Mouse (Mus musculus) v-Abl transformed pro-B cells (cell line): Measurements from ENCODE around the gene Atp5d.

Experiments used
- in situ Hi-C, 2 experiments: fragments of 400-800 bp; cut with MboI; formaldehyde crosslinking; loops; one replicate each; pipeline ENCODE4 v1.15.1; 2025; ENCODE audit not compliant: unreplicated experiment in 2 of 2

The Atp5d gene

DNA sequence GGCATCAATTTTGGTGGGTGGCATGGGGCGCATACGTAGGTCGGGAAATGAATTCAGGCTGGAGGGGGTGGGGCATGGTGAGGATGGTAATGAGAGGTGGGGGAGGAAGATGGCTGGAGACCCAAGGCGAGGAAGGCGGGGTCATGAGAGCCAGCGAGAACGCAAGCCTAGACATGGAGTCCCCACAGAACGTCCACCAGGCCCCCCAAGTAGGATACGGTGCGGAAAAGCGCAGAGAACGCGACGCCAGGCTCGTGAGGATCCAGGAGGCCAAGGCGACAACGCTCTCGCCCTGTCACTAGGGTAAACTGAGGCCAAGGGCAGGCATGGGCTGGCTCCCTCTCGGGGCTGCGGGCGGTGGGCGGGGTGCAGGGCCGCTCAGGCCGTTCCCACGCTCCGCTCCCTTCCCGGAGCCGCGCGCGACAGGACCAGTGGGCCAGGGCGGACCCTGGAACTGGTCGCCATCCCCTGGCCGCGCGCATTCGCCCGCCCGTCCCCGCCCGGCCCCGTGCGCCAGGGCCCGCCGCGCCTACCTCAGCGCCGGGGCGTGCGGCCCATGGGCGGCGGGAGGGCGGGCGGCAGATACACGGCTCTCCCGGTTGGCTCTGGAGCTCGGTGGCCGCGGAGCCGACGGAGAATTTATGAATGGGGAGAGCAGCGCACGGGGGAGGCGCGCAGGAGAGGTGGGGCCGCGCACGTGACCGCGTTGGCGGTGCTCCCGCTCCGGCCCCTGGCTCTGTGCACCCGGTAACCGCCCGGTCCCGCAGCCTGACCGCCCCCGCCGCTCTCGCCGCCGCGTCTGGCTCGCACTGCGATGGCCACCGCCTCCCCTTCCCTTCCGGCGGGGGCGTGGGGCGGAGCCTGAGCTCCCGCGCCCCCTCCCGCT lies at the start of gene Atp5d:
Gene Atp5d (plus strand): TSS at position 80 of the 886 bp plus-strand sequence.
- in situ Hi-C loops, result no loop called here

DNA sequence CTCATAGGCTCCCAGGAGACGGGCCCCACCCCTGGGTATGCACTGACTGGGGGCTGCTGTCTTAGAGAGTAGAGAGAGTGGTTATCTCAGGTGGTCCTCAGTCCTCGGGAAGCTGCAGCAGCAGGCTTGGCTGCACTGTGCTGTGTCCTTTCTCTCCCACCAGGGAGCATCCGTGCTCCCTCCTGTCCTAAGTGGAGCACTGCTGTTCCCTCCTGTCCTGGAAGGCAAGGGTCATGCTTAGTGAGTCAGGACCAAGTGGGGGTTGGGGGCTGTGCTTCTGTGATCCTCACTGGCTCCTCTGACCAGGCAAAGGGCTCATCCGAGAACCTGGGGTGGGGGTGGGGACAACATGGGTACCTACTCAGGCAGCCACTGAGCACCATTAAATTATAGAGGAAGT lies 49.3 kb upstream of the Atp5d start:
- in situ Hi-C loops, result no loop called here

DNA sequence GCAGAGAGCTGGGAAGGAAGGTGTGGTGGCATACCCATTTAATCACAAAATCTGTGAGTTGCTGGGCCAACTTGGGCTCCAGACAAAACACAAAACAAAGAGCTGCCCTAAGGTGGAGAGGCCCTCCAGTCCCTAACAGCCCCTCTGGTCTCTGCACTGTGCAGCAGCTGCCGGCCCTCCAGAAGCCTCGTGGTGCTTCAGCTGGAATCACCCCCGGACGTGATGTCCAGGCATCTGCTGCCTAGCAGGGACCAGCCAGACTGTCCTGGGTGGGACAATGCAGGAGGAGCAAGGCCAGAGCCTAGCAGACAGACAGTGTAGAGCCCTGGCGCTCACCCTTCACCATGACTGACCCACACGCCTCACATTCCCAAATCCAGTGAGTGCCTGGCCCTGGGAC lies 46.9 kb upstream of the Atp5d start:
- in situ Hi-C loops, result no loop called here

DNA sequence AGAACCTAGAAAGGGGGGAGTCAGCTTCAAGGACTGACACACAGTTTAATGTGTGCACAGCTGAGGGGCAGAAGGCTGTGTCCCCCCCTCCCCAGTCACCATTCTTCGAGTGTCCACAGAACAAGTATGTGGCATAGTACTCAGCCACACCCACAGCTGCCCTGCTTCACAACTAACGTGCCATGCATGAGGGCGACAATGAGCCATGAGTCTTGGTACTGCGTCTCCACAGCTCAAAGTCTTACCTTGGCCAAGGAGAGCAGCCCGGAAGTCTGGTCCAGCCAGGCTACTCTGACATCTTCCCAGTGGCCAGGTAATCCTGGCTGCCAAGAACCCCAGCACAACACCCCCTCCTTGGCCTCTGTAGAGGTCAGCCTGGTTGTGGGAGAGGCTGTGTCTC lies 45.7 kb upstream of the Atp5d start:
- in situ Hi-C loops, result no loop called here

DNA sequence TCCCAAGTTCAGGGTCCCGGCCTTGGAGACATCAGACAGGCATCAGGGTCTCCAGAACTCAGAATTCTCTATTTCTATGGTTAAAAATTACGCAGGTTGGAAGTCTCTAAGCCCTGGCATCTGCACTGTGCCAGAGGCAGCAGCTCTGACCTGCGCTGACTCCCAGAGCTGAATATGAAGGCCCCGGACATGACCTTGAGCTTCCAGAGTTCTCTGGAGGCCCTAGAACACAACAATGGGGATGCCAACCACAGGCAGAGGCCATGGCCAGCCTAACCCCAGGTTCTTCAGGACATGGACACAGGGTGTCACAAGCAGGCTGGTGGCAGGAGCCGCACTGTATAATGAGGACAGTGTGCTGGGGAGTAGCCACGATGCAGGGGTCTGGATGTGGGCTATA lies 44.3 kb upstream of the Atp5d start:
- in situ Hi-C loops, result no loop called here

DNA sequence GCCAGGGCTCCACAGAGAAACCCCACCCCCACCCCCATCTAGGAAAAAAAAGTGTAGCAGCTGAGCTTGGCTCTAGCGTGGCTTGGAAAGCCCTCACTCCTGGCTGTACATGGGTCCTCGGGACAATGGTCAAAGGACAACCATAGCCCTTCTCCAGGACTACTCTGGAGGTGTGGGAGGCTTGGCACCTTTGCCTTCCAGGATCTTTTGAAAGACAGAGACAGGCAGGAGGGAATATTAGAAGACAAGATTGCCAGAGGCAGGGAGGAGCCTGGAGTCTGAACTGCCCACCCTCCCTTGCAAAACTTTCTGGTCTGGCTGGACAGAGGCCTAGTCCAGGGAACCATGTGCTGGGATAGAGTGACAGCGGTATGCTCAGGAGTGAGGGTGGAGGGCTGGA lies 43.7 kb upstream of the Atp5d start:
- in situ Hi-C loops, result no loop called here

DNA sequence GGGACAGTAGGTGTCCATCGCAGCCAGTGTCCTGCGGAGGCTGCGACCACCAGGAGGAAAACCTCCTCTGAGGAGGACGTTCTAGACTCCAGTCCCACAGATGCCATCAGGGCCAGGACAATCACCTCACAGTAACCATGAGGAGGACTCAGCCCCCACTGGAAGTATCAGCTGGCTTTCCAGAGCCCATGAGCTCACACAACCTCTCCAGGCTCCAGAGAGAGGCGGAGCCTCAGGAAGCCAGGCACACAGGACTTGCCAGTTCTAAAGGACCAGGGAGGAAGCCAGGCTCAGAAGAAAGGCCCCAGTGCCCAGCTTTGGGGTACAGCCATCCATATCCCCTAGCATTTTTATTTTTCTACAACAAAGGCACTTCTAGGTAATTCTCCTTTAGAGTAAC lies 42.9 kb upstream of the Atp5d start:
- in situ Hi-C loops, result no loop called here

DNA sequence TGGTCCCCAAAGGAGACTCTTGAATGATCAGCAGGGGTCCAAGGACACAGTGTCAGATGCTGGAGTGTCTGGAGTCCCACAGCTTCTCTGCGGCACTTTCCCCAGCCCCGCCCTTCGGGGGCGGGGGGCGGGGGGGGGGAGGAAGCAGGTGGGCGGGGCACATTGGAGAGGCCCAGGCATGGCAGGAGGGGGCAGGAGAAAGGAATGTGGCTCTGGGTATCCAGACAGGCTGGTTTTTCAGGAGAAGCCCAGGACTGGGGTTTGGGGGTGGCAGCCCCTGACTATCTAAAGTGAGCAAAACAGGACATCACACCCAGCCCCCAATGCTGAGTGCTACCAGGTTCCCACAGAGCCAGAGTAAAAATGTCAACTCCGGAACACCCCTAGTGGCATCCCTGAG lies 41.2 kb upstream of the Atp5d start:
- in situ Hi-C loops, result no loop called here

DNA sequence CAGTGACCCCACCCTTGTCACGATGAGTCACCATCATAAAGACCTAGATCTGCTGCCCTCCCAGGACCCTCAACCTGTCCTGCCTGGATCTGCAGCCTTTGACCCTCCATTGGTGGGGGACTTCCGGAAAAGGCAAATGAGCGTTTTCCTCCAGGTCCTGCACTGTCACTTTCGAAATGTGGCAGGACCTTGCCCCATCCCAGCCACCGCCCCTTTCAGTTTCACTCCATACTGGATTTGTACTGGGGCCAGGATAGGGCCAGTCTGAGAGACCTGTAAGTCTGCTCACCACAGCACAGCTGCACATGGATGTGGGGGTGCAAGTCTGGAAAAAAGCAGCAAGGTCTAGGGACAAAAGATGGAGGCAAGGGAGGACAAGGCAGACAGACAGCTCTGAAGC lies 39.8 kb upstream of the Atp5d start:
- in situ Hi-C loops, result no loop called here

DNA sequence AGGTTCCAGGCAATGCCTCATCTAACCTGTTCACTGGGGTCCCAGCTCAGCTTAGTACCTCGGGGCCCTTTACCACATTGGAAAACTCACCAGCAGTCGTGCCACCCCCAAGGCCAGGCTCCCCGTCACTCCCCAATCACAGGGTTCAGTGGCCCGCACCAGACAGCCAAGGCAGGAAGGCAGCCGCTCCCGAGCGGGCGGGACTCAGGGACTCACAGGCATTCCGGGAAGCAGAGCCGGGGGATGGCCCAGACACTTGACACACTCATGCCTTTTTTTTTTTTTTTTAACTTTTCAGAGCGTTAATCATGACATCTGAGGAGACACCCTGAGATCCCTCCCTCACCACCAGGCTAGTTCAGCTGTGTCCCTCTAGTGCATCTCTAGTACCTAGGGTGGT lies 37.5 kb upstream of the Atp5d start:
- in situ Hi-C loops, result no loop called here

DNA sequence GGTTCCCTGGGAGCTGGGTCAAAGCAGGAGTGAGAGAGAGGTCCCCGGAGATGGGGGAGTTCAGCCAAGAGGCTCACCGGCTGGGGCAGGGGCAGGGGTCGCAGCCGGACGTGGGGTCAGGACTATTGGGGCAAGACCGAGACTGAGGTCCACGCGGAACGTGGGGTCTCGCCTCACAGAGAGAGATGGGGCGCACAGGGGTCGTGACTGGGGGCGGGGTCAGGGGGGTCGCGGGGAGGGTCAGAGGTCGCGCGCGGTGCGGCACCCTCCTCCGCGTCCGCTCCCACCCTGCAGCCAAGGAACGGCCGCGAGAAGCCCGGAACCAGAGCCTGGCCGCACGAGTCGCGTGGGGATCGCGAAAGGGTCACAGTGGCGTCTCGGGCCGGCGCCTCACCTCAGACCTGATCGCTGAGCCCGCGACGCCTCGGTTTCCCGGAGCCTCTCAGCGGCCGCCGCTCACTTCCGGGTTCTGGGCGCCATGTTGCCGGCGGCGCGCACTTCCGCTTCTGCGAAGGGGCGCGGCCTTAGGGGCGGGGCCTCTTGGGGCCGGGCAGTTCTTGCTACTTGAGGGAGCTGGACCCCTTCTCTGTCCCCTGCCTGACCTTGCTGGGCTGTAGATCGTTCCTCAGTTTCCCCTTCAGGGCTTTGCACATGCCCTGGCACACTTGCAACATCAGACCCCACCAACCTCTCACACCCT lies 36.1 kb upstream of the Atp5d start:
- in situ Hi-C loops, result no loop called here

DNA sequence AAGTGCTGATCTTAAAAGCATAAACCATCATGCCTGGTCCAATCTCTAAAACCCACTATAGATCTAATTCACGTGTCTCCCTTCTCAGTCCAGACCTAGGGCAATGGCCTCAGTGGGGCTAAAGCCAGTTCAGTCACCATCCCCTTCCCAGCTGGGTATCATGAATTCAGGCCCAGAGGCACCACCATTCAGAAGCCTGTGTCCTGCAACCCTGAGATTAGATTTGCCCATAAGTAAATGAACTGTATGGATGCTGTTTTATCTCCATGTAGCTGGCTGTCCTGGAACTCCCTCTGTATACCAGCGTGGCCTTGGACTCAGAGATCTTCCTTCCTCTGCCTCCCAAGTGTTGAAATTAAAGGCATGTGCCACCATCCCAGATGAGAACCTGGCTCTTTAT lies 35.4 kb upstream of the Atp5d start:
- in situ Hi-C loops, result no loop called here

DNA sequence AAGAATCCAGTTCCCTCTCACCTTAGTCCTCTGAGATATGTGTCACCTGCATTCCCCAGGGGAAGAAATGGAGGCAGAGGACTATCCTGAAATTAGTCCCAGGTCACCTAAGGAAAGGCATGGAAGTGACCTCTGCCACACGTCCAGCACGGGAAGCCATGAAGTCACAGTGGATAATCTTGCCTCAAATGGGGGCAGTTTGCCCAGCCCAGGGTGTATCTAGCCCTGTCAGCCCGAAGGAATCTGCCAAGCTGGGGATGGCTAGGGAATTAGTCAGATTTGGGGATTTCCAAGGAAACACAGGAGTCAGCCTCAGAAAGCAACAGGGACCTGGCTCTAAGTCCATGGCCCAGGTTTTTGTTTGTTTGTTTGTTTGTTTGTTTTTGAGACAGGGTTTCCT lies 34.3 kb upstream of the Atp5d start:
- in situ Hi-C loops, result no loop called here

DNA sequence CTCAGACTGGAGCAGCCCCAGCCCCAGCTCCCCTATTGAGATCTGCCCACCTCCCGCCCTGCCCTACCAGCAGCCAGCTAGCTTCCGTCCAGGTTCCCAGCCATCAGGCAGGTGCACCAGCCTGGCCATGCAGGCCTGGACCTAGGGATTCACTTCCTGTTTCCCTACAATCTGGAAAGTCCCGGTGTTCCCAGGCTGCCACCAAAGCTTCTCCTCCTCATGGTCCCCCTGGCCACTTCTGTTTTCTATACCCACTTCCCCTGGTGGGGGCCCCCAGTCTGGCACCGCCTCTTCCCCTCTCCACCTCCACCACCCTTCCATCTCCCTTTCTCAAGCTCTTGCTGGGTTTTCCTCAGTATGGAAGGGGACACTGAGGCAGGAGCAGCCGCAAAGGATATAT lies 33.0 kb upstream of the Atp5d start, which contains the start of gene Sbno2:
Gene Sbno2 (minus strand): TSS at position 112 of the 400 bp plus-strand sequence.
- in situ Hi-C loops, result loop anchor here in 1 of 2 experiments (5.0 kb wide), 1 partner anchor 33 kb away; no protein-coding TSS in a partner anchor

DNA sequence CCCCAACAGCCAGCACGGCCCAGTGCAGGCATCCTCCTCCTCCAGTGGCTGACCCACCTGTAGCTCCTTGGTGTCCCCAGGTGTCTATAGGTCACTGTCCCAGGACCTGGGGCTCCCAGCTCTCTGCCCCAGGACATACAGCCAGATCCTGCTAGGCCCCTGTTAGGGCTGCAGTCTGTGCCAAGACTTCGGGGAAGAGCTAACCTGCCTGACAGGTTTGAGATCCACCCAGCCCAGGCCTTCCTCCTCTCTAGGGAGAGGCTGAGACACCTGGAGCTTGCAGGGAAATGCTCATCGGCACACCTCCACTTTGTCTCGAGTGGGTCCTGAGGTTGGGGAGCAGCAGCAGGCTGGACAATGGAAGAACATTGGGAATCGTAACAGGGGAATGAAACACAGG lies 32.5 kb upstream of the Atp5d start:
- in situ Hi-C loops, result loop anchor here in 1 of 2 experiments (5.0 kb wide), 1 partner anchor 34 kb away; no protein-coding TSS in a partner anchor

DNA sequence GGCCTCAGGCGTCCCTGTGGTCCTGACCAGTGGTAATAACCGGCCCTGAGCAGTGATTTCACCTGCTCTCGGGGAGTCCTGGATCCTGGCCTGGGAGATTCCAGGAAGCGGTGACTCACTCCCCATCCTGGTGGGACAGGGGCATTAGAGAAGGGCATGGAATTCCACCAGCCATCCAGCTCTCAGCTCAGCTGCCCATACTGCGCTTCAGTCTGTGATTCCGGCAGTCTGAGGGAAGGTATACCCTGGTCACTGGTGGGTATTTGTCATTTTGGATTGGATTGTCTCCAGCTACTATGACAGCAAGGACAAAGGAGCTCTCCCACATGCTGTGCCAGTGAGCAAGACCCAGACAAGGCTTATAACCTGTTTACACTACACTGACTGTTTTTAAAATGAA lies 30.8 kb upstream of the Atp5d start:
- in situ Hi-C loops, result loop anchor here in 1 of 2 experiments (5.0 kb wide), 1 partner anchor 35 kb away; no protein-coding TSS in a partner anchor

DNA sequence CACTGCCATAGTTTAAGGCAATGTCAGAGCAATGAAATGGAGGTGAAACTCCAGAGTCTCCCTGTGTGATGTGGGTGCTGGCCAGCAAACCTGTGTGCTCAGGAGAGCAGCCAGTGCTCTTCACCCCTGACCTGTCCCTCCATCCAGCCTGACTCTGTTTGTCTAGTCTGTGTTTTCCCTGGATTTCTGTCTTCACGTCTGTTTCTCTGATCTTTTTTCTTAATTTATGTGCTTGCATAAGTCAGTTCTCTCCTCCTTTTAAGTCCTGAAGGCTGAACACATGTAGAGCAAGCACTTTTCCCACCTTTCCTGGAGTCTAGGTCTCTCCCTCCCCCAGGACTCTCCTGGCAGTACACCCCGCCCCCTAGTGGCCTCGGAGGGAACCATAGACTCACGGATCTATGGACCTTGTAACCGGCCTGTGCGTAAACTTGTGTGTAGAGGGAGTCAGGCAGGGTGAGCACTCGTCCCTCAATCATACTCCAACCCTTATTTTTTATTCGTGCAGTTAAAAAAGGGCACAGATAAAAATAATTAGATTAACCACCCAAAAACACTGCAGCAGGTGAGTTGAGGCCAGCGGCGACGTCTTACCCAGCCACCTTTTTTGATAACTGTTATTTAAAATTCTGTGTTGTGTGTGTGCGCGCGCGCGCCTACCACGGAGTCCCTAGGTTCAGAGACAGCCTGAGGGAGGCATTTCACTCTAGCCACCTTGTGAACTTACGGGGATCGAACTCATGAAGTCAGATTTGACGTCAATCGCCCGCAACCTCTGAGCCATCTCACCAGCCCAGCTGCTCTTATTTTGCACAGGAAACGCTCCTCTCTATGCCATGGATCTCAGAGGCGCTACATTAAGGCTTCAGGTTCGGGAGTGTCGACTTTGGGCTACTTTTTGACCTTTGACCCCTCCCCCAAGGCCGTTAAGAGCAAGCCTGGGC lies 23.8 kb upstream of the Atp5d start:
- in situ Hi-C loops, result loop anchor here (5.0 to 10.0 kb wide), 3 partner anchors 62 to 130 kb away; partner anchors contain the start of genes Cnn2 (in 2 of the 2) and Tmem259 (in 1 of the 2)

DNA sequence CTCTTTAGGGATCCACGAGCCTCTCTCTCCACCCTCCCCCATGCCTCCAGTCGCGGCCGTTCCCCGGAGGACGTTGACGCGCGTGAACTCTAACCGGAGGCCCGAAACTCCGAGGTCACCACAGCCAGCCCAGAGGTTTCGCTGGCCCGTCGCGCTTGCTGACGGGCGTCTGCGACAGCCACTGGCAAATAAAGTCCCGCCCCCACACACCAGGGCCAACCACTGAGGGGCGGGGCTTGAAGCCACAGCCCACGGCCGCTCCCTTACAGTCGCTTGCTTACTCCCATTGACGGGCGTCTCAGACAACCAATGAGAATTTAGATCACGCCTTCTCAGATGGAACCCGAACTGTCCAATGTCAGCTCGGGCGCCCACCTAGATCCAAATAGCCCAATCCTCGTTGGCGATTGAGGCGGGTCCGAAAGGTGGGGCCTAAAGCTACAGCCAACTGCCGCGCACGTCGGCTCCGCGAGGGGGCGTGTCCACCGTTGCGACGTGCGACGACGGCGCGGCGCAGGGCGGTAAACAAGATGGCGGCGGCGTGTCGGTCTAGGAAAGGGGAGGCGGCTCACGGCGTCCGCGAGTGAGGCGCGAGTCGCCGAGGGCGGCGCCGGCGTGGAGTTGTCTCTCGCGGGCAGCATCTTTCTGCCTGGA lies 23.0 kb upstream of the Atp5d start, which contains the start of gene Stk11:
Gene Stk11 (plus strand): TSS at position 514 of the 654 bp plus-strand sequence.
- in situ Hi-C loops, result loop anchor here in 1 of 2 experiments (10.0 kb wide), 1 partner anchor 131 kb away; the partner anchor contains the start of genes Cnn2 and Tmem259

DNA sequence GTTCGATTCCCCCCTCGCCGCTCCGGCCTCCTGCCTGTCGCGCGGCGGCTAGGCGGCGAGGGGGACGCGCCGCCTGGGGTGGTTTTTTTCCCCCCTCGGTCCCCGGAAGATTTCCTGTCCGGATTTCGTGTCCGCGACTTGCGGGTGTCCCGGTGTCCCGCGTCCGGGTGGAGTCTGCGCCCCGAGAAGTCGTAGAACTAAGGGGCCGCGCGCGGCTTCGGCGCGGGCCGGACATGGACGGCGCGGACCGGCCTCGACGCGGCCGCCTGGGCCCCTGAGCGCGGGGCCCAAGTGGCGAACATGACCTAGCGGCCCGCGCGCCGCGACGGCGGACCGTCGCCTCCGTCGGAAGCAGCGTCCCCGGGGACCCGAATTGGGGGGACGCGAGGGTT lies 22.5 kb upstream of the Atp5d start:
- in situ Hi-C loops, result loop anchor here in 1 of 2 experiments (10.0 kb wide), 1 partner anchor 131 kb away; the partner anchor contains the start of genes Cnn2 and Tmem259

DNA sequence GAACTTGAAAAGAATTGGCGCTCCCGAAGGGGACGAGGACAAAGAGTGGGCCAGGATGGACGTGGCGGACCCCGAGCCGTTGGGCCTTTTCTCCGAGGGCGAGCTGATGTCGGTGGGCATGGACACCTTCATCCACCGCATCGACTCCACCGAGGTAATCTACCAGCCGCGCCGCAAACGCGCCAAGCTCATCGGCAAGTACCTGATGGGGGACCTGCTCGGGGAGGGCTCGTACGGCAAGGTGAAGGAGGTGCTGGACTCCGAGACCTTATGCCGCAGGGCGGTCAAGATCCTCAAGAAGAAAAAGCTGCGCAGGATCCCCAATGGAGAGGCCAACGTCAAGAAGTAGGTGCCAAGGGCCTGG lies 21.9 kb upstream of the Atp5d start:
- in situ Hi-C loops, result loop anchor here in 1 of 2 experiments (10.0 kb wide), 1 partner anchor 132 kb away; the partner anchor contains the start of genes Cnn2 and Tmem259
